Mouse (Mus musculus): ENCODE data around the gene Borcs5. TPM values are rescaled to one million over a fixed set of nuclear protein-coding genes. Genes with fewer than 3 reads are reported as not detected.
"Not testable (repeated sequence)": the region's sequence is repeated elsewhere in the genome, so short reads cannot be mapped to it uniquely, and the experiment has no call there.

The Borcs5 gene
- polyA plus RNA-seq, 1 experiment, result 46.7 TPM

- no peak overlapping the region for H3K27ac ChIP-seq (ENCODE audit: insufficient read depth, low read length)
- H3K4me3 ChIP-seq (ENCODE audit: insufficient read depth, low read length), result no peak overlapping the region
- no peak for TF ChIP-seq POLR2A (IDR thresholded peaks at IDR 0.05; ENCODE audit: extremely low read depth, insufficient read depth, low read length)
- TF ChIP-seq CTCF (IDR thresholded peaks at IDR 0.05; ENCODE audit: extremely low read depth, insufficient read depth, low read length), result no peak
- H3K4me1 ChIP-seq (ENCODE audit: control insufficient read depth, insufficient read depth, low read length), result no peaks in the 10 kb centered on the region
These were observed 21.6 kb downstream of the Borcs5 start for GRCm38 (mm10) chr6:134660714-134661406.

GRCm38 (mm10) chr6:134664573-134664972 lies 25.3 kb downstream of the Borcs5 start:
- Histone ChIP-seq H3K27ac (ENCODE audit: insufficient read depth, low read length) (no peak overlapping the region), H3K4me1 (ENCODE audit: control insufficient read depth, insufficient read depth, low read length) (no peaks in the 10 kb centered on the region), H3K4me3 (ENCODE audit: insufficient read depth, low read length) (no peak overlapping the region)
- TF ChIP-seq POLR2A (IDR thresholded peaks at IDR 0.05; ENCODE audit: extremely low read depth, insufficient read depth, low read length), result no peak
- TF ChIP-seq CTCF (IDR thresholded peaks at IDR 0.05; ENCODE audit: extremely low read depth, insufficient read depth, low read length), result no peak

GRCm38 (mm10) chr6:134665817-134666216 lies 26.5 kb downstream of the Borcs5 start:
- Histone ChIP-seq H3K4me3 (ENCODE audit: insufficient read depth, low read length) (no peak overlapping the region), H3K4me1 (ENCODE audit: control insufficient read depth, insufficient read depth, low read length) (no peaks in the 10 kb centered on the region), H3K27ac (ENCODE audit: insufficient read depth, low read length) (no peak overlapping the region)
- no peak for TF ChIP-seq POLR2A (IDR thresholded peaks at IDR 0.05; ENCODE audit: extremely low read depth, insufficient read depth, low read length)
- no peak for TF ChIP-seq CTCF (IDR thresholded peaks at IDR 0.05; ENCODE audit: extremely low read depth, insufficient read depth, low read length)

- Histone ChIP-seq H3K4me1 (ENCODE audit: control insufficient read depth, insufficient read depth, low read length) (no peaks in the 10 kb centered on the region), H3K4me3 (ENCODE audit: insufficient read depth, low read length) (no peak overlapping the region), H3K27ac (ENCODE audit: insufficient read depth, low read length) (no peak overlapping the region)
- TF ChIP-seq CTCF (IDR thresholded peaks at IDR 0.05; ENCODE audit: extremely low read depth, insufficient read depth, low read length) (no peak), POLR2A (IDR thresholded peaks at IDR 0.05; ENCODE audit: extremely low read depth, insufficient read depth, low read length) (no peak)
These were observed 29.2 kb downstream of the Borcs5 start for GRCm38 (mm10) chr6:134668519-134668918.

- Histone ChIP-seq H3K4me3 (ENCODE audit: insufficient read depth, low read length) (no peak overlapping the region), H3K27ac (ENCODE audit: insufficient read depth, low read length) (no peak overlapping the region)
- TF ChIP-seq CTCF (IDR thresholded peaks at IDR 0.05; ENCODE audit: extremely low read depth, insufficient read depth, low read length) (no peak), POLR2A (IDR thresholded peaks at IDR 0.05; ENCODE audit: extremely low read depth, insufficient read depth, low read length) (no peak)
These were observed 30.0 kb downstream of the Borcs5 start for GRCm38 (mm10) chr6:134669179-134669865.

GRCm38 (mm10) chr6:134670881-134671411 lies 31.6 kb downstream of the Borcs5 start:
- no peaks in the 10 kb centered on the region; the same call in 1 of the 2 replicates for H3K4me1 ChIP-seq (ENCODE audit: control insufficient read depth, insufficient read depth, low read length)
- no peak overlapping the region for H3K27ac ChIP-seq (ENCODE audit: insufficient read depth, low read length)
- TF ChIP-seq POLR2A (IDR thresholded peaks at IDR 0.05; ENCODE audit: extremely low read depth, insufficient read depth, low read length) (no peak), CTCF (IDR thresholded peaks at IDR 0.05; ENCODE audit: extremely low read depth, insufficient read depth, low read length) (no peak)
- H3K4me3 ChIP-seq (ENCODE audit: insufficient read depth, low read length), result no peak overlapping the region

More at GRCm38 (mm10) chr6:134669179-134669865, 30.0 kb downstream of the Borcs5 start:
- no peaks in the 10 kb centered on the region; the same call in 1 of the 2 replicates for H3K4me1 ChIP-seq (ENCODE audit: control insufficient read depth, insufficient read depth, low read length)

GRCm38 (mm10) chr6:134673712-134674111 lies 34.4 kb downstream of the Borcs5 start:
- H3K4me3 ChIP-seq (ENCODE audit: insufficient read depth, low read length); H3K4me1 ChIP-seq (ENCODE audit: control insufficient read depth, insufficient read depth, low read length); H3K27ac ChIP-seq (ENCODE audit: insufficient read depth, low read length): not testable (repeated sequence)

GRCm38 (mm10) chr6:134677504-134677903 lies 38.2 kb downstream of the Borcs5 start:
- H3K4me3 ChIP-seq (ENCODE audit: insufficient read depth, low read length), result no peak overlapping the region
- no peak overlapping the region for H3K27ac ChIP-seq (ENCODE audit: insufficient read depth, low read length)
- TF ChIP-seq CTCF (IDR thresholded peaks at IDR 0.05; ENCODE audit: extremely low read depth, insufficient read depth, low read length), result no peak
- TF ChIP-seq POLR2A (IDR thresholded peaks at IDR 0.05; ENCODE audit: extremely low read depth, insufficient read depth, low read length), result no peak

GRCm38 (mm10) chr6:134678037-134678436 lies 38.7 kb downstream of the Borcs5 start:
- Histone ChIP-seq H3K4me1 (ENCODE audit: control insufficient read depth, insufficient read depth, low read length) (no peaks in the 10 kb centered on the region; the same call in 1 of the 2 replicates), H3K4me3 (ENCODE audit: insufficient read depth, low read length) (no peak overlapping the region), H3K27ac (ENCODE audit: insufficient read depth, low read length) (no peak overlapping the region)
- TF ChIP-seq CTCF (IDR thresholded peaks at IDR 0.05; ENCODE audit: extremely low read depth, insufficient read depth, low read length), result no peak
- TF ChIP-seq POLR2A (IDR thresholded peaks at IDR 0.05; ENCODE audit: extremely low read depth, insufficient read depth, low read length), result no peak

More at GRCm38 (mm10) chr6:134677504-134677903, 38.2 kb downstream of the Borcs5 start:
- H3K4me1 ChIP-seq (ENCODE audit: control insufficient read depth, insufficient read depth, low read length), result no peaks in the 10 kb centered on the region; the same call in 1 of the 2 replicates

- H3K4me3 ChIP-seq (ENCODE audit: insufficient read depth, low read length); H3K4me1 ChIP-seq (ENCODE audit: control insufficient read depth, insufficient read depth, low read length); H3K27ac ChIP-seq (ENCODE audit: insufficient read depth, low read length): not testable (repeated sequence)
These were observed 40.0 kb downstream of the Borcs5 start for GRCm38 (mm10) chr6:134679330-134679729.

Measured in cortical plate, adult 2 months (tissue).